Mouse (Mus musculus): Measurements from ENCODE around the gene Ptprg. TPM values are rescaled to one million over a fixed set of nuclear protein-coding genes. Genes with fewer than 3 reads are reported as not detected.

The Ptprg gene
- total RNA-seq, 4 experiments from 2014 or later: 67.3 to 90.1 (median 75.5) TPM

- no peak for DNase-seq (ENCODE audit: low spot score in 2 of 2)
Observed at GRCm38 (mm10) chr14:12082131-12082921, 529.0 kb downstream of the Ptprg start.

- no peak for DNase-seq (ENCODE audit: low spot score in 2 of 2)
Observed at GRCm38 (mm10) chr14:12084076-12084475, 530.7 kb downstream of the Ptprg start.

- DNase-seq (ENCODE audit: low spot score in 2 of 2): no peak
Observed at GRCm38 (mm10) chr14:12085078-12085477, 531.7 kb downstream of the Ptprg start.

- no peak for DNase-seq (ENCODE audit: low spot score in 2 of 2)
Observed at GRCm38 (mm10) chr14:12086167-12086566, 532.8 kb downstream of the Ptprg start.

- DNase-seq (ENCODE audit: low spot score in 2 of 2): no peak
Observed at GRCm38 (mm10) chr14:12089954-12090353, 536.6 kb downstream of the Ptprg start.

GRCm38 (mm10) chr14:12091730-12092129 lies 538.4 kb downstream of the Ptprg start:
- DNase-seq (ENCODE audit: low spot score in 2 of 2): no peak

- no peak for DNase-seq (ENCODE audit: low spot score in 2 of 2)
Observed at GRCm38 (mm10) chr14:12099390-12100333, 546.3 kb downstream of the Ptprg start.

GRCm38 (mm10) chr14:12102389-12103325 lies 549.3 kb downstream of the Ptprg start:
- no peak for DNase-seq (ENCODE audit: low spot score in 2 of 2)

- no peak for DNase-seq (ENCODE audit: low spot score in 2 of 2)
Observed at GRCm38 (mm10) chr14:12104297-12105155, 551.2 kb downstream of the Ptprg start.

- no peak for DNase-seq (ENCODE audit: low spot score in 2 of 2)
Observed at GRCm38 (mm10) chr14:12105156-12105430, 551.8 kb downstream of the Ptprg start.

- DNase-seq (ENCODE audit: low spot score in 2 of 2): no peak
Observed at GRCm38 (mm10) chr14:12105593-12105992, 552.3 kb downstream of the Ptprg start.

GRCm38 (mm10) chr14:12107459-12107858 lies 554.1 kb downstream of the Ptprg start:
- no peak for DNase-seq (ENCODE audit: low spot score in 2 of 2)

- DNase-seq (ENCODE audit: low spot score in 2 of 2): no peak
Observed at GRCm38 (mm10) chr14:12107991-12108390, 554.7 kb downstream of the Ptprg start.

GRCm38 (mm10) chr14:12112548-12113011 lies 559.2 kb downstream of the Ptprg start:
- no peak for DNase-seq (ENCODE audit: low spot score in 2 of 2)

- DNase-seq (ENCODE audit: low spot score in 2 of 2): no peak
Observed at GRCm38 (mm10) chr14:12113326-12113725, 560.0 kb downstream of the Ptprg start.

GRCm38 (mm10) chr14:12114016-12114415 lies 560.7 kb downstream of the Ptprg start:
- DNase-seq (ENCODE audit: low spot score in 2 of 2): no peak

GRCm38 (mm10) chr14:12119260-12119659 lies 565.9 kb downstream of the Ptprg start:
- DNase-seq (ENCODE audit: low spot score in 2 of 2): no peak

GRCm38 (mm10) chr14:12121906-12122305 lies 568.6 kb downstream of the Ptprg start:
- no peak for DNase-seq (ENCODE audit: low spot score in 2 of 2)

- no peak for DNase-seq (ENCODE audit: low spot score in 2 of 2)
Observed at GRCm38 (mm10) chr14:12124682-12125081, 571.4 kb downstream of the Ptprg start.

- DNase-seq (ENCODE audit: low spot score in 2 of 2): no peak
Observed at GRCm38 (mm10) chr14:12127951-12128350, 574.6 kb downstream of the Ptprg start.
